Mouse (Mus musculus) C2C12 (cell line): ENCODE data around the gene Mink1.

Experiments used
- CTCF ChIP-seq: IDR thresholded peaks from one replicate; pipeline ENCODE4 v1.5.1; 2011; ENCODE audit not compliant: control insufficient read depth, insufficient read depth, insufficient read length
- FOSL1 ChIP-seq: IDR thresholded peaks from one replicate; pipeline ENCODE4 v1.8.0; 2011; ENCODE audit warnings: mild to moderate bottlenecking, low read length; ENCODE audit not compliant: poor library complexity, insufficient read depth, severe bottlenecking
- MAX ChIP-seq: IDR thresholded peaks from one replicate; pipeline ENCODE4 v1.6.1; 2011; ENCODE audit warnings: mild to moderate bottlenecking, control low read depth
- MYOD1 ChIP-seq: IDR thresholded peaks from one replicate; pipeline ENCODE4 v1.6.1; 2011; ENCODE audit warnings: low read depth; ENCODE audit not compliant: control insufficient read depth, insufficient read length
- MYOG ChIP-seq: IDR thresholded peaks from one replicate; pipeline ENCODE4 v1.6.1; 2011; ENCODE audit not compliant: control insufficient read depth, insufficient read length; ENCODE audit errors: extremely low read depth
- USF1 ChIP-seq: IDR thresholded peaks from one replicate; pipeline ENCODE4 v1.6.1; 2011; ENCODE audit warnings: low read depth, mild to moderate bottlenecking, control low read depth, moderate library complexity

- TF ChIP-seq CTCF (peak; percentile 32), FOSL1 (no peak), USF1 (no peak), MAX (no peak), MYOG (no peak), MYOD1 (no peak)
Measured at GRCm38 (mm10) chr11:70608381-70609066, 45.8 kb downstream of the Mink1 start.
